Mouse (Mus musculus) A20 (cell line): Measurements from ENCODE around the gene Syngap1.

Source experiments
- DNase-seq: peaks from one replicate; pipeline ENCODE4 v3.0.0-alpha.2; 2011; ENCODE audit warnings: low read depth, low spot score

Gene Syngap1

GRCm38 (mm10) chr17:26936453-26936852, 4.6 kb upstream of the Syngap1 start:
- DNase-seq = no peak

GRCm38 (mm10) chr17:26936921-26937695, 3.9 kb upstream of the Syngap1 start:
- no peak for DNase-seq

GRCm38 (mm10) chr17:26937883-26938695, 3.0 kb upstream of the Syngap1 start:
- DNase-seq = peak; percentile 76

GRCm38 (mm10) chr17:26938731-26939130, 2.3 kb upstream of the Syngap1 start:
- no peak for DNase-seq

GRCm38 (mm10) chr17:26939178-26939972, 1.7 kb upstream of the Syngap1 start, which contains the start of gene Cuta:
Gene Cuta (minus strand): TSS chr17:26939569.
- peak; percentile 100 for DNase-seq

GRCm38 (mm10) chr17:26939973-26940300, 1.1 kb upstream of the Syngap1 start:
- no peak for DNase-seq

GRCm38 (mm10) chr17:26941841-26942570, 953 bp downstream of the Syngap1 start:
- DNase-seq = no peak

GRCm38 (mm10) chr17:26945824-26946495, 4.9 kb downstream of the Syngap1 start:
- DNase-seq = no peak

- DNase-seq = no peak
Observed at GRCm38 (mm10) chr17:26946567-26946966, 5.5 kb downstream of the Syngap1 start.

- no peak for DNase-seq
Observed at GRCm38 (mm10) chr17:26947231-26948100, 6.4 kb downstream of the Syngap1 start.

- peak; percentile 45 for DNase-seq
Observed at GRCm38 (mm10) chr17:26948316-26949050, 7.4 kb downstream of the Syngap1 start.

- DNase-seq = peak; percentile 60
Observed at GRCm38 (mm10) chr17:26949051-26949577, 8.1 kb downstream of the Syngap1 start.

GRCm38 (mm10) chr17:26949866-26950265, 8.8 kb downstream of the Syngap1 start:
- no peak for DNase-seq

GRCm38 (mm10) chr17:26950560-26951288, 9.7 kb downstream of the Syngap1 start:
- DNase-seq = no peak

GRCm38 (mm10) chr17:26951406-26951805, 10.4 kb downstream of the Syngap1 start:
- DNase-seq = peak; percentile 76

GRCm38 (mm10) chr17:26951952-26952877, 11.2 kb downstream of the Syngap1 start:
- no peak for DNase-seq

GRCm38 (mm10) chr17:26953201-26953600, 12.1 kb downstream of the Syngap1 start:
- no peak for DNase-seq
